Mouse (Mus musculus) lung, postnatal 4 days (tissue): ENCODE data around the gene Lbp.

Experiments
- DNase-seq, 2 experiments: peaks; one replicate each; pipeline ENCODE4 v3.0.0; 2021

Lbp gene

DNA sequence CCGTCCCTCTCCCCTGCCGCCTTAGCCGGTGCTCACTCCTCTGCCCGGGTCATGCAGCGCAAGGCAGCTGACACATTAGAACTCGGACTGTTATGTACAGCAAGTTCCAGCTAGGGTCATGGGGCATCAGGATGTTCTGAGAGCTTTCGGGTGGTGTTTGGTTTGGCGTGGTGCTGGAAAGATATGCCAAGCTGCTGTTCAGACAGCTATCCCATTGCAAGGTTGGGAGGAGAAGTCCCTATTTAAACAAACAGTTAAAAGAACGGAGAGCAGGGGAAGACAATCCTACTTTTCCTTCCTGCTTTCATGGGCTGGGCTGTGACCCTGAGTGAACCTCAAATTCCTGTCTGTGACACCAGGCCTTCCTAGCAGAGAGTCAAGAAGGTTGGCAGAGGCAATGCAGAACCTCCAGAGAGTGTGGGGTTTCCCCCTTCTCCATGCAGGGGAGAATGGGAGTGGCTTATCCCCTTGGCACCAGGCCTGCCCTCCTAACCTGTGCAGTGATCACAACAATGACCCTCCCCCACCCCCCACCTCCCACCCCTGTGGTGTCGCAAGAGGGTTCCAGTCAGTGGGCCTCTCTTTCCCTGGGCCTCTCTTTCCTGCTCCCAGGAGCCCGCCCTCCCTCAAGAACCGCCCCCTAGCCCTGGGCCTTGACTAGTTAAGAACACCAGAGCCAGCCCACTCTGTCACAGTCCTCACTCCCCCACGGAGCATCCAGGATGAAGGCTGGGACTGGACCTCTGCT, at the start of gene Lbp:
Lbp (plus strand) TSS at position 546 of the 748 bp plus-strand sequence.
- peak; percentile 77 to 85 for DNase-seq

DNA sequence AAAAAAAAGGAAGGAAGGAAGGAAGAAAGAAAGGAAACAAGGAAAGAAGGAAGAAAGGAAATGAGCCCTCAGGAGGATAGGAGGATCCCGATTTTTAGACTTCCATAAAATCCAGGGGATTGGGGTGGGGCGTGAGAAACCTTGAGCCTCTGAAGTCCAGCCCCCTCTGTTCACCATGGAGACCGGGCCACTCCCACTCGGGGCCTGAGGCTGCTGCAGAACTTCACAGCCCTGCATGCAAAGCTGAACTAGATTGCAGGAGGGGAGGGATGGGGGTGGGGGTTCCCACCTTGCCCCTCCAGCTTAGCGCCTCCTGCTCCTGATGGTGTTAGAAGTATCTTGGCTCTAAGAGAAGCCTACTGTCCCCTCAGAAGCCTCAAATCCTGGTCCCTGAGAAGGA, 49.4 kb upstream of the Lbp start:
- no peak for DNase-seq

DNA sequence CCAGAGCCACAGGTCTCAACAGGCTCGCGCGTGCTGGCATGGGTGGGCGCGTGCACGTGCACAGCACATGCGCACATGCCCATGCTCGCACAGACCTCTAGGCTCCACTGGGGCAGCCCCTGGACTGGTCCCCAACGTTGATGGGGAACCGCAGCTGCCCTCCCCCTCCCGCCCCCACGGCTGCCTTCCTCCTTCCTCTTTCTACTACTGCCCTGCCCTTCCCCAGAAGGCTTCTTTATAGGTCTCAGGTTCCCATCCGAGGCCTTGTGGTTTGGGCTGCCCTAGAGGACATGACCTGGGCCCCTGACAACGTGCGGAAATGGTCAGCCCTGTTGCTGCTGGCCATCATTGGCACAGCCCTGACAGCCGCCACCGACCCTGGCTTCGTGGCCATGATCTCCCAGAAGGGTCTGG, 48.3 kb upstream of the Lbp start, which contains the start of gene Bpi:
Bpi (plus strand) TSS at position 90 of the 414 bp plus-strand sequence.
- peak in 1 of 2 experiments; percentile 19 for DNase-seq

DNA sequence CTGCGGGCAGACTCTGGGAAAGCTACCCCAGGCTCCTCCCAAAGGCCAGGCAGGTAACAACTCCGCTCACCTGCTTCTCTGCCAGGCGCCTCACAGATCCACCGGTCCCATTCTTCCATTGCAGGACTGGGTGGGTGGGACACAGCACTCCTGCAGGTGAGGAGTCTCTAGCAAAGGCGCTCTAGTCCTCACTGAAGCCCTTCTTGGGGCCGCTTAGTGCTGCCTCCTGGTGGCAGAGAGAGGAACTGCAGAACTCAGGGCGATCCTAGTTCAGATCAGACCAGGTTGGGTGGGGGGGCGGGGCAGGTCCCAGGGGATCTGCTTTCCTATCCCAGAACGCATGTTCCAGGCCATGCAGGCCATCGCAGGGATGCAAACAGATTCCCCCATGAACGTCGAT, 47.5 kb upstream of the Lbp start:
- peak; percentile 73 to 80 for DNase-seq

DNA sequence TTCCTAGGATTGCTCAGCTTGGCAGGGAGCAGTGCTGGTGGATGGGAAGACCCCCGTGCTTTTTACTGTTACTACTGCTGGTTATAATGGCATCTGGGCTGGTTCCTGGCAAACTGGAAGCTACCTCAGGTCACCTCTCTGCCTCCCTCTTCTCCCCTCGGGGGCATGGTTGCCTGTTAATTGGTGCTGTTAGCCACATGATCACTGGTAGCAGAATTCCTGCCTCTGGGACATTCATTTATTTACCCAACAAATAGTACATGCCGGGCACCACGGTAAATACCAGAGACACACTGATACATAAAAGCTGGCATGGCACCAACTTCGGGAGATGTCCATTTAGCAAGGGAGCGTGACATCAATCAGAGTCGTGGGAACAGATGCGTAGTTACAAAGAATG, 46.8 kb upstream of the Lbp start:
- DNase-seq = no peak

DNA sequence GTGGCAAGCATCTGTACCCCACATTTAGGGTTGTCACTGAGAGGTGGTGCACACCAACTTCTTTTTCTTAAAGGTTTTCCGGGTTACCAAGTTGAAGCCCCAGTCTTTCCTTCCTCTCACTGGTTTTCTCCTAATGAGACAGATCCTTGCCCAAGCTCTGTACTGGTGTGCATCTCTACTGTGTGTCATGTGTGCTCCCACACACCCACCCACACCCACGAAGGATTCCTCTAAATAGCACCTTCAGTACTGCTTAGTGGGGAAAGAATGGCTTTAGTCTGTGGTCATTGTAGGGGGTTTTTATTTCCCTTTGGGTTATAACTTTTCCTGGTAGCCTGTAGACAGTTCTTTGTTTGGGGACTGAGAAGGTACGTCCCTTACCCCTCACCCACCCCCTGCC, 41.4 kb upstream of the Lbp start:
- DNase-seq = no peak

DNA sequence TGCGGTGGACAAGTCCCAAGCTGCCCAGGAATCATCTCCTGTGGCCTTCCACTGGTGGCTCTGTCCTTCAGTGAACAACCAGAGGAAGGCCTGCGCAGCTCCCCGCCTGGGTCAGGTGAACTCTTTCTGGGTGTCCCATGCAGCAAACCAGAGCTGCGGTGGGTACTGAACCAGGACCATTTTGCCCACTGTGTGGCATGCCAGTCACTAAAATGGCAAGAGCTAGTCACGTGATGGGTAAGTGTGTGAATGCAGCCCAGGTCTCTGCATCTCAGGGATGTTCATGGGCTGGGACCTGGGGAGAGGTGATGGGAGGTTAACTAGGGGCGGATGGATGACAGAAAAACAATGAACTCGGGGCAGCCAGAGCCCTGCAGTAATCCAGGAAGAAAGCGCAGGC, 36.3 kb upstream of the Lbp start:
- DNase-seq = no peak

DNA sequence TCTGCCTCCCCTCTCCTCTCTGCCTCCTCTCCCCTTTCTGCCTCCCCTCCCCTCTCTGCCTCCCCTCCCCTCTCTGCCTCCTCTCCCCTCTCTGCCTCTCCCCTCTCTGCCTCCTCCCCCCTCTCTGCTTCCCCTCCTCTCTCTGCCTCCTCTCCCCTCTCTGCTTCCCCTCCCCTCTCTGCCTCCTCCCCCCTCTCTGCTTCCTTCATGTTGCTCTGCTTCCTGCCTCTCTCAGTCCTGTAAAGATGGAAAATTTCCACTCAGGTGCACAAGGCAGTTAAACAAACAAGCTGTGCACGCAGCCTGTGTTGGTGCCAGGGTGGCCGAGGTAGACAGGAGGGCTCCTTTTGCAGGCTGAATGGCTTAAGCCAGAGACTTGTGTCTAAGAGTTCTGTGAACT, 32.6 kb upstream of the Lbp start:
- no peak for DNase-seq

DNA sequence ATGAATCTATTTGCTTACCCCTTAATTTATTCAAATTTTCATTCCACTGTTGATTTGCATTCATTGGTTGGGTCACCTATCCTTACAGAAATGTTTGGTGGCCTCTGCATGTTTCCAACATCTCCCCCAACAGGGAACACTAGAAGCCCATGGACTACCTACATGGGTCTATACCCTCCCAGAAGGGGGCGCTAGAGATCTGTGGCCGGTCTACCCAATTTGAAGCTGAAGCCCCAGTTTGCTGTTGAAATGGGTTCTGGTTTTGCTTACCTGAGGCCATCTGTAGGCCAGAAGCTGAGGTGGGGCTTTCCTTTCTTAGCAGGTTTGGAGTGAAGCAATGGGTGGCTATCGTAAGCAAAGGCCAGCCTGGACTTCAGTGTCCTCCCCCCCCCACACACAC, 30.9 kb upstream of the Lbp start:
- DNase-seq = no peak

DNA sequence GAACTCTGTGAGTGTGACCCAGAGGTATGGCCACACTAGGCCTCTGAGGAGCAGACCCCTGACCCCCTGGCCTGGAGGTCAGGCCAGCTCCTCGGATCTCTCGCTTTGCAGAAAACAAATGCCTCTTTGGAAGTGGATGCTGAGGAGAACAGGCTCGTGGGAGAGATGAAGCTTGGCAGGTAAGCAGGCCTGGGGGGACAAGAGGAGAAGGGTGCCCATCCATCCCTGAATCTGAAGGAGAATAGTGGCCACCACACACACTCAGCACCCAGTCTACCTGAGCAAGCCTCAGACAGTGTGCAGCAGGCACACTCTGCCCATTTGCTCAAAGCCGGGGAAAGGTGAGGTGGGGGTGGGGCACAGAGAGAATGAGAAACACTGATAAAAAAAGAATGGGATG, 30.5 kb upstream of the Lbp start:
- DNase-seq = no peak

DNA sequence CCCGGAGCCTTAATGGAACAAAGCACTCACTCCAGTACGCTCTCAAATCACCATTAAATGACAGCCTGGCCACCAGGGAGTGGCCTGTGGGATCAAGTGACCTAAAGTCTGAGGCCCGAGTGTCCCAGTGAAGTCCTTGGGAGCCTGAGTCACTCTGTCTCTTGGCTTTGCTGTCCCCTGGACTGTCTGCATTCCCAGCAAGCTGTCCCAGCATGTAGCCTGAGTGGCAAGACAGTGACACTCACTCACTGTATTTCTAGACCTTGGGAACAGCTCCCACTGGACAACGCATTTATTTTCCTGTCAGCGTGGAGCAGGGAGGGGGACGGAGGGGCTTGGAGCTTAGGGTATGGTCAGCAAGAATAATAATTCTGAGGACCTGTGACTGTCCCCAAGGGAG, 29.8 kb upstream of the Lbp start:
- DNase-seq = no peak

DNA sequence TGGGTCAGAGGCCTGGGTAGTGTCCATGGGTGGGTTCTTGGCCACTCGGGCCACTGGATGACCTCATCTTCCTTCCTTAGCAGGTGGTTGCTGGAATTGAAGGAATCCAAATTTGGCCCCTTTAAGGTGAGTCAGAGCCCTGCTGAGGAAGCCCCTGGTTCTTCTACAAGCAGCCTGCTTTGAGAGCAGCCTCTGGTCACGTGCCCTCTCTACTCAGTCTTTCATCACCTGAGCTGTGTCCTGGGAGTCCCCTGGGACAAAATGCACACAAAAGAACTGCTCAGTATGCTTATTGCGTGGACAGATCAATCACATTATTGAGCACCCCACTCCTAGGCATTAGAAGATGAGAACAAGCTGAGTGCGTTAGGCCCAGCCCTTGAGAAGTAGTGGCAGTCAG, 29.4 kb upstream of the Lbp start:
- DNase-seq = no peak

DNA sequence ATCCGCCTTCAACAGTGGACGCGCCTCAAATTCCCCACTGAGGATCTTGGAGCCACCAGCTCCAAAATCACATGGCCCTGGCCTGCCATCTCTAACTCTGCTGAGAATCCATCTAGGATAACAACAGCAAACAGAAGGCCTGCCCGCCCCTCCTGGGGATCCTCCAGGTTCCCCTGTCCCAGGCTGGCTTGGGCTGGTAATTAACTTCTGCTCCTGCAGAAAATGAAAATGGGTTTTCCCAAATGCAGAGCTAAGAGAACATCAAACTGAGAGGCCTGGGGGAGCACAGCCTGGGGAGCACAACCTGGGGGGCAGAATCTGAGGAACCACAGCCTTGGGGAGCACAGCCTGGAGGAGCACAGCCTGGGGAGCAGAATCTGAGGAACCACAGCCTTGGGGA, 26.6 kb upstream of the Lbp start:
- DNase-seq = no peak

DNA sequence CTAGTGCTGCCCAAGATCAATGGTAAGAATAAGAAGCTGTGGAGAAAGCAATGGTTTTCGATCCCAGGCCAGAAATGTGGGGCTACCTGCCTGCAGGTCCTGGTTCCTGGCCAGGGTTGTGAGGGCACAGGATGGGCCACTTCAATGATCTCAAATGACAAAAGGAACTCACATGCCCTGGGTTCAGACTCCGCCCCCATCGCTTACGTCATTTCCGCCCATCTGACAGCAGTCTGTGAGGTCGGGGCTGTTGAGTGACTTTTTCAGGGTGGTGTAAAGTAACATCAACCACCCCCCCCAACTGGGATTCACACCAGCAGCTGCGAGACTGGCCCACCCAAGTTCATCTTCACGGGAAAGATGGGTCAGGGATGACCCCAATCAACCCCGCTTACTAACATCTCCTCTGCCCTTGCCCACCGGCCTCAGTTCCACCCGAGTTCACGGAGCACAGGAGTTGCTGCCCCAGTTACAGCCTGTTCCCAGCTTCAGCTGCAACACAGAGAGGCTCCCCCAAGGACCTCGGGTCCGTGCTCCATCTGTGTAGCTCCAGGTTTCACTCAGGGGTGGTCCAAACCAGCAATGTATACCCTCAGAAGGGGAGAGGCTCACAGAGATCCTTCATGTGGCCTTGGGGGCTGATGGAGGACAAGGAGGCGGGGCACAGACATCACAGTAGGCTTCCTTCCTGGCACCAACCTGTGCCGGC, 24.6 kb upstream of the Lbp start:
- DNase-seq = no peak

DNA sequence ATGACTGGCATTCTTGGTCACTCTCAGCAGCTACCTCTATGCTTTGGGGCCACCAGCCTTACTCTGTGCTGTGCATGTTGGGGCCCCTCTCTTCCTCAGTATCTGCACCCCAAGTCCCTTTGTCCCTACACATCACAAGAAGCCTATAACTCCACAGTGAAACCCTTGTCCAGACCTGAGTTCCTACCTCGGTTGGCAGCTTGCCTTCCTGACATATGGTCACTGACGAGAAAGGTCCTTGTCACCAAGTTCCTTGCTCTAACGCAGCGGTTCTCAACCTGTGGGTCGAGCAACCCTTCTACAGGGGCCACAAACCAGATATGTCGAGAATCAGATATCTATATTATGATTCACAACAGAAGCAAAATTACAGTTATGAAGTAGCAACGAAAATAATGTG, 23.2 kb upstream of the Lbp start:
- DNase-seq = no peak

DNA sequence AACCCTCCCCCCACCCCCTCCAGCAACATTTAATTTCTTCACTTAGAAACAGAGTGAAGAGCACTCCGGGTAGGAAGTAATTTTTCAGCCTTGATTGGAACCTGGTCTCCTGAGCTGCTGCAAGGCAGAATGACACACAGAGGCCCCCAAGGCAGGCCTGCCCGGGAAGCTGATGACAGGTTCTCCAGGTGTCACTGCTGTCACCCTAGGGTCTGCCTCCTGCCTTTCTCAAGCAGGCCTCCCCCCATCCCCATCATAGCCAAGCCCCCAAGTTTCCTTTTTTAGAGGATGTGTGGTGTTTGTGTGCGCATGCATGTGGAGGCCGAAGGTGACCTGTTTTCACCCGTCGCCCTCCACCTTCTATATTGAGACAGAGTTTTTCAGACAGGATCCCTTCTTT, 22.5 kb upstream of the Lbp start:
- DNase-seq = no peak

DNA sequence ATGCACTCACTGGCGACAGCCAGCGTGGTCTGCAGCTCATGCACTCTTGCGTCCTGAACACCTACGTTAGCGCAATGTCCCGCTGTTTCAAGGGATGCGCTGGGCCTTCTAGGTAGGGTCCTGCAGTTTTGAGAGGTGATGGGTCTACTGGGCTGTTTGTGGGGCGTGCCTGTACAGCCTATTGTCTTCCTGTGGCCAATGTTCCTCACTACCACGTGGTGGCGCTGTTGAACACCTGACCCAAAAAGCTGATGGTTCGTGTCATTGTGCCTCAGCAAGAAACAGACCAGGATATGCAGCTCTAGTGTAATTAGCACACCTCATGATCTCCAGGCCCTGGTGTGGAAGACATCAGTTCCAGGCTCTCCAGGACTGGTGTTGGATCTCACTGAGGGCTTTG, 21.7 kb upstream of the Lbp start:
- peak; percentile 67 to 74 for DNase-seq

DNA sequence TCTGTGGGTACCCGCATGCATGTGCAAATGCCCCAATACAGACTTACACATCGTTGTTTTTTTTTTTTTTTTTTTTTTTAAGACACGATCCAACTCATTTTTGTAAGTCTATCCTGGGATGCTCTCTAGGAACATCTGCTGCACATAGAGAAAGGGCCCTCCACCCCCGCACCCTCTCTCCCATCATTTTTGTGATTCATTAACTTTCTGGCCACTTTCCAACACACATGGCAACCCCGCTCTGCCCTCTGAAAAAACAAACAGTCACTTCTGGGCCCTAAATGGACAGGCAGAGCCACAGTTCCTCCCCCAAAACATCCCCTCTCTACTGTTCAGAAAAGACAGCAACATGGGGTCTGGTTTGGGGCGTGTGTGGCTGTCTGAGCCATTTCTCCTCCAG, 20.6 kb upstream of the Lbp start:
- DNase-seq = no peak

DNA sequence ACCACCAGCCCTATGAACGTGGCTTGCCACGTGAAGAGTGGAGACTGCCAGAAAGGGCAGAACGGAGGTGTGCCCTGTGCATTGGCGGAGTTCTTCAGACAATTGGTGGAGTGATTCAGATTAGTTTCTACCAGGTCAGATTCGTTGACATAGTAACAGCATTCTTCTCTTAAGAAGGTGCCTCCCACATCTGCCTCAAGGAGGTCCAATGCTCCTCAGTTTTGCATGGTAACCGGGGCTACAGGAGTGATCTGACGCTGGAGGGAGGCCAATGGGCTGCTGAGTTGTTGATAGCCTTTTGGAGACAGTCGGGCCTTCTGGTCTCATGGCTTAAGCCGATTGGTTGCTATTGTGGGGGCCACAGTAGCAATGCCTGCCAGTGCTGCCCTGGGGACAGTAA, 10.6 kb upstream of the Lbp start:
- DNase-seq = peak in 1 of 2 experiments; percentile 44

DNA sequence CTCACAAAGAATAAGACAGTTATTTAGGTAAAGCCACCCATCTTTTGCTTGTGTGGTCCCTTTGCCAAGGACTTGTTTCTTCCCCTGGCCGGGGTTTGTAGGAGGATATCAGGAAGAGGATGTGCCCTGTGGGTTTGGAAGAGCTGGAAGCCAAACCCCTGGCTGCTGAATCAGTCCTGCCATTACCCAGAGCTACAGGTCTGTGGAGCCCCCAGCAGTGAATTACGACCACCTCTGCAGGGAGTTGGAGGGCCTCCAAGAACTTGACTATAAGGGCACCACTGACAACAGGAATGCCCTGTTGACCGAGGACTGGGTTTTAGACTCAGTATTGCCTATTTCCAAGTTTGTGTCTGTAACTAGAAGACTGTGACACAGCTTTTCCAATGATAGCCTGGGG, 7.1 kb upstream of the Lbp start:
- no peak for DNase-seq

DNA sequence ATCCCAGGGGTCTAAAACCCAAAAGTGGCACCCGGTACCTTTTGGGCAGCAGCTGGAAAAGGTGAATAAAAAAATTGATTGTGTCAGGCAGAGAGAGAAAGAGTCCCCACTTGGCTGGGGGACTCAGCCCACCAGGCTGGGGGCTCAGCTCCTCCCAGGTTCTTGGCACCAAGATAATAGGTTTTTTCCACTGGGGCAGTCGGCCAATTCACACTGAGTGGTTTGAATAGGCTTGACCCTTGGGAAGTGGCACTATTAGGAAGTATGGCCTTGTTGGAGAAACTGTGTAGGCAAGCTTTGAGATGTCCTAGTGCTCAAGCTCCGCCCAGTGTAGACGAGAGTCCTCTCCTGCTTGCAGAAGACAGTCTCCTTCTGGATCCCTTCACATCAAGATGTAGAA, 6.6 kb upstream of the Lbp start:
- no peak for DNase-seq

DNA sequence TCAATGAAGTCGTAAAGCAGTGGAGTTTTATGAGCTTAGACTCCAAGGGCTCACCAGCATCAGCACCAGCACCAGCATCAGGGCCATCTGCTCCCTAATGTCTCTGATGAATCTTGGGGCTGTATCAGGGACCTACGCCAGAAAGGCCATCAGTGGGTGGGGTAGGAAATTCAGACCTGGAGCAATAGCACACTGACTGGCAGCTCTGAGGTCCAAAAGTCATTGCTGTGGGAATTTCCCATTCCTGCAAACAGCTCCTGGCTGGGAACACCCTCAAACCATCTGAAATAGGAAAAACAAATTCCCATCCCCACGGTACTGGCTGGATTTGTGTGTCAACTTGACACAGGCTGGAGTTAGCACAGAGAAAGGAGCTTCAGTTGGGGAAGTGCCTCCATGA, 3.5 kb upstream of the Lbp start:
- DNase-seq = no peak

DNA sequence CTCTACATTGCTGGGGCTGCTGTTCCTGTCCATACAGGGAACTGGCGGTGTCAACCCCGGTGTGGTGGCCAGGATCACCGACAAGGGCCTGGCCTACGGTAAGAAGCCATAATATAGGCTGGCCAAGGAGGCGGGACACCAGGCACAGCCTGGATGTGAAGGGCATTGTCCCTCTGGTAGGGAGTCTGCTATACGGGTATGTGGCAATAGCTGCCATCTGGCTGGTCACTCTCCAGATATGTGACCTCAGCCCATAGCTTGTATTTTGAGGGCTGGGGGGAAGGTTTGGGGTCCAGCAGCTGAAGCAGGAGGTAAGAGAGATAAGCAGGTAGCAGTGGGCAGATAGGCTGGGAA, 380 bp downstream of the Lbp start:
- DNase-seq = no peak

DNA sequence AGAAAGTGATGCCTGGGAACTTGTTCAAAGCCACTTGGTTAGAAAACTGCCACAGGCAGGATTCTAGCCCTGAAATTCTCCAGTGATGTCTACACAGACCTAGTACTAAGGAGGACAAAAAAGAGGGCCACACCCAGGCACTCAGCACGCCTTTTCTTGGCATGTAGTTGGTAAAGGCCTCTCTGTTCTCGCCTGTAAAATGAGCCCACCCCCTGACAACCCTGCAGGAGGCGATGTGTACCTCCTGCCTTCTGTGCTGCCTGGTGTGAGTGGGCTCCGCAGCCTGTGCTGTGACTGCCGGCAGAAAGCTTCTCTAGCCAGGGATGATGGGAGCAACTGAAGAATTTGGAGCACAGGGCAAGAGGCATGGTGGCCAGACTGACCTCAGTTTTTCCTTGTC, 2.0 kb downstream of the Lbp start:
- no peak for DNase-seq

DNA sequence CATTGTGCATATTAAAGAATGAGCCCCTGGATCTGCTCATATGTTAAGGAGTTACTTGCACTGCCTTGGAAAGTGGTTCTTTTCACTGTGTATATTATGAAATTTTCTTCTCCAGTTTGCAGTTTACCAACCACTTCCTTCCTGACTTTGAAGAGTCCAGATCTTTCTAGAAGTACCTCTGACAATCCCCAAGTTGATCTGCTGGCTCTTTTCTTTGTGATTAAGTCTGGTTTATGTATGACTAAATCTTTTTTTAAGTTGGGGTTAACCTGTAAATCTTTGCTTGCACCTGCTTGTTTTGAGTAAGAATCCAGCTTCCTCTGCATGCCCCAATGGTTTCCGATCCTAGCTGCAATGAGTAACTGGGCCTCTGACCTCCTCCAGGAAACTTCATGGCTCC, 6.8 kb downstream of the Lbp start:
- no peak for DNase-seq
